Mouse (Mus musculus): ENCODE data around the gene Arhgap44. TPM values are rescaled to one million over a fixed set of nuclear protein-coding genes. Genes with fewer than 3 reads are reported as not detected.

Arhgap44 gene
- 2.5 and 3.7 TPM in 2 replicates for polyA plus RNA-seq (2012; rRNA removed)

GRCm38 (mm10) chr11:65162767-65163120, at the start of gene Arhgap44:
Arhgap44 (minus strand) TSS chr11:65162961.

DNA sequence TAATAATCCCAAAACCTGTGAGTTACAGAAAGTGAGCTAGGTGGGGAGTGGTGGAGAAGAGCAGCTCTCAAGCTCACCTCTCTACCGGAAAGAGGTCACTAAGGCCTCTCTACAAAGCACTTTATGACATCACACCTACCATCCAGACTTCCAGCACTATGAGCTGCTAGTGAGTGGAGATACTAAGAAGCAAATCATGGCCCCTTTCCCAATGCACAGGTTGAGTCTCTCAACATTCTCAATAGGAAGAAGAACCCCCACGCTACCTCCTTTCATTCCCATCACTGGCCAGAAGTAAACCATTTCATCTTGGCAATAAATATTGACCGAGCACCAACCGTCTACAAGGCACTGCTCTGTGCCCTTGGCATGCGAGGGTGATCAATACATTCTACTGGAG, 3.0 kb downstream of the Arhgap44 start, which contains the start of gene 1700086D15Rik:
TSS of gene 1700086D15Rik (minus strand) at position 101 of the 400 bp plus-strand sequence.

GRCm38 (mm10) chr11:64978720-64979488, 183.9 kb downstream of the Arhgap44 start, which contains the start of gene Elac2:
Elac2 (plus strand) TSS chr11:64979038.

Other genes starting within 250 kb of the Arhgap44 start
- 30.1 and 31.2 TPM in 2 replicates for gene Elac2, start 183.9 kb downstream of the Arhgap44 start, polyA plus RNA-seq (2012; rRNA removed)
- 0.06 and 0.21 TPM in 2 replicates for gene 1700086D15Rik, start 3.1 kb downstream of the Arhgap44 start, polyA plus RNA-seq (2012; rRNA removed)
- 0.88 and 1.7 TPM in 2 replicates for gene Myocd, start 107.0 kb upstream of the Arhgap44 start, polyA plus RNA-seq (2012; rRNA removed)

All from central nervous system, embryonic 11.5 days (tissue).